Mouse (Mus musculus): ENCODE data around the gene Tnfrsf9.

DNA sequence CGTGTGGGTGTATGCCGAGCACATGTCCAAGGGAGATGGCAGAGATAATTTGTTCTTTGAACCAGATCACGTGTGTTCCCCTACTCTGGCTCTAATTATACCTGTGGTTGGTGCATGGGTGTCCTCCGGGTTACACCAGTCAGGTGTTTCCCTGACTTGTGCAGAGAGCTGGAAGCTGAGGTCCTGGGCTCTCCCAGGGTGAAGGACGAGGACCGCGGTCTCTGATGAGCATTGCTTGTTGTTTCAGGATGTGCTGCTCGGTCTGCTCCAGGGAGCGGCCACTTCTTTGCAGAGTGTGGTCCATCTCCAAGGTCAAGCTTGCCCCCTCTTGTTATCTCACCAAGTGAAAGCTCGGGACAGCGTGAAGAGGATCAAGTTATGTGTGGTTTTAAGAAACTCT, 48.3 kb upstream of the Tnfrsf9 start:
- TF ChIP-seq CTCF (IDR thresholded peaks at IDR 0.05; ENCODE audit: insufficient read depth, low read length) = no peak
- no peak for TF ChIP-seq POLR2A (IDR thresholded peaks at IDR 0.05; ENCODE audit: borderline replicate concordance, extremely low read depth, low read depth, low read length)

All from lung, adult 2 months (tissue).